Mouse (Mus musculus) heart, adult 2 months (tissue): ENCODE measurements around the gene Stra6.

Source experiments
- CTCF ChIP-seq: fragments of 200-600 bp; IDR thresholded peaks from 2 replicates; pipeline ENCODE4 v1.8.1; 2022; ENCODE audit warnings: antibody characterized with exemption, mild to moderate bottlenecking, moderate library complexity
- EP300 ChIP-seq: fragments of 200-500 bp; IDR thresholded peaks from 2 replicates; pipeline ENCODE4 v1.6.1; 2011; ENCODE audit warnings: low read depth, low read length, control low read depth; ENCODE audit not compliant: insufficient read depth
- POLR2A ChIP-seq: fragments of 200-500 bp; IDR thresholded peaks from 2 replicates; pipeline ENCODE4 v1.6.1; 2011; ENCODE audit warnings: mild to moderate bottlenecking, low read depth, low read length, control low read depth; ENCODE audit not compliant: insufficient read depth

DNA sequence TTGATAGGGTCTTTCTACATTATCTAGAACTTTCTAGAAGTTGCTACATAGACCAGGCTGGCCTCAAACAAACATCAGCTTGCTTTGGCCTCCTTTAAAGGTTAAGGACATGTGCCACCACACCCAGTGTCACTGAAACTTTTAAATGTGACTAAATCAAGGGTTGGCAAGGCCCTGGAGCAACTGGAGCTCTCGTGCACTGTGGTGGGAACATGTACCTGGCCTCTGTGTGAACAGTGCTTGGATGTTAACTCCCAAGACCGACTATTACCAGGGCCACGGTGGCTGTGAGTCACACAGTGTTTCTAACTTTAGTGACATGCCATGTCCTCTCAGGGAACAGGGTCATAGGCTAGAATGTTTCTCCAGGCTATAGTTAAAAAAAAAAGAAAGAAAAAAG is 46.6 kb upstream of the Stra6 start:
- TF ChIP-seq CTCF, result no peak
- no peak for TF ChIP-seq POLR2A
- TF ChIP-seq EP300, result no peak
